Mouse (Mus musculus): Measurements from ENCODE around the gene Ndst2. TPM values are rescaled to one million over a fixed set of nuclear protein-coding genes. Genes with fewer than 3 reads are reported as not detected.

The Ndst2 gene
- polyA plus RNA-seq, 1 experiment from 2014 or later: 28.3 TPM

GRCm38 (mm10) chr14:20758768-20759435 lies 24.5 kb upstream of the Ndst2 start:
- WGBS: 81% methylated on average over 8 of the region's 8 CpGs
- peaks cover 98% of the 10 kb centered on the region for H3K36me3 ChIP-seq
- H3K4me1 ChIP-seq (replicated peaks): no peaks in the 10 kb centered on the region
- H3K27me3 ChIP-seq (ENCODE audit: insufficient read depth, poor library complexity, severe bottlenecking): no peaks in the 10 kb centered on the region
- no peak overlapping the region for H3K4me3 ChIP-seq
- no peaks in the 10 kb centered on the region for H3K9me3 ChIP-seq
- no peak for DNase-seq (ENCODE audit: low spot score)
- H3K27ac ChIP-seq: no peak overlapping the region

- 94% methylated on average over 22 of the region's 22 CpGs for WGBS
- no peaks in the 10 kb centered on the region for H3K4me1 ChIP-seq (replicated peaks)
- H3K27ac ChIP-seq: no peak overlapping the region
- H3K27me3 ChIP-seq (ENCODE audit: insufficient read depth, poor library complexity, severe bottlenecking): no peaks in the 10 kb centered on the region
- H3K4me3 ChIP-seq: no peak overlapping the region
- H3K36me3 ChIP-seq: peaks cover 94% of the 10 kb centered on the region
- DNase-seq (ENCODE audit: low spot score): no peak
- H3K9me3 ChIP-seq: no peaks in the 10 kb centered on the region
These were observed 23.1 kb upstream of the Ndst2 start for GRCm38 (mm10) chr14:20757370-20757907.

- Histone ChIP-seq H3K4me1 (replicated peaks) (no peaks in the 10 kb centered on the region), H3K4me3 (no peak overlapping the region), H3K36me3 (peaks cover 60% of the 10 kb centered on the region), H3K9me3 (no peaks in the 10 kb centered on the region), H3K27ac (no peak overlapping the region), H3K27me3 (ENCODE audit: insufficient read depth, poor library complexity, severe bottlenecking) (no peaks in the 10 kb centered on the region)
- DNase-seq (ENCODE audit: low spot score): no peak
- 86% methylated on average over 3 of the region's 3 CpGs for WGBS
These were observed 19.4 kb upstream of the Ndst2 start for GRCm38 (mm10) chr14:20753792-20754191.

GRCm38 (mm10) chr14:20750503-20750902 lies 16.1 kb upstream of the Ndst2 start:
- Histone ChIP-seq H3K9me3 (no peaks in the 10 kb centered on the region), H3K36me3 (peaks cover 48% of the 10 kb centered on the region), H3K27ac (no peak overlapping the region), H3K4me1 (replicated peaks) (no peaks in the 10 kb centered on the region), H3K27me3 (ENCODE audit: insufficient read depth, poor library complexity, severe bottlenecking) (no peaks in the 10 kb centered on the region), H3K4me3 (no peak overlapping the region)
- DNase-seq (ENCODE audit: low spot score): no peak
- 90% methylated on average over 5 of the region's 5 CpGs for WGBS

GRCm38 (mm10) chr14:20749494-20750051 lies 15.2 kb upstream of the Ndst2 start:
- H3K27ac ChIP-seq: no peak overlapping the region
- H3K27me3 ChIP-seq (ENCODE audit: insufficient read depth, poor library complexity, severe bottlenecking): no peaks in the 10 kb centered on the region
- H3K4me3 ChIP-seq: no peak overlapping the region
- WGBS: 86% methylated on average over 4 of the region's 4 CpGs
- no peak for DNase-seq (ENCODE audit: low spot score)
- no peaks in the 10 kb centered on the region for H3K4me1 ChIP-seq (replicated peaks)
- H3K9me3 ChIP-seq: no peaks in the 10 kb centered on the region
- H3K36me3 ChIP-seq: peaks cover 48% of the 10 kb centered on the region

- H3K36me3 ChIP-seq: peaks cover 50% of the 10 kb centered on the region
- H3K27me3 ChIP-seq (ENCODE audit: insufficient read depth, poor library complexity, severe bottlenecking): no peaks in the 10 kb centered on the region
- no peak overlapping the region for H3K4me3 ChIP-seq
- no peak overlapping the region for H3K27ac ChIP-seq
- 80% methylated on average over 4 of the region's 4 CpGs for WGBS
- H3K4me1 ChIP-seq (replicated peaks): no peaks in the 10 kb centered on the region
- H3K9me3 ChIP-seq: no peaks in the 10 kb centered on the region
- no peak for DNase-seq (ENCODE audit: low spot score)
These were observed 14.0 kb upstream of the Ndst2 start for GRCm38 (mm10) chr14:20748388-20748787.

- Histone ChIP-seq H3K36me3 (peaks cover 50% of the 10 kb centered on the region), H3K4me1 (replicated peaks) (no peaks in the 10 kb centered on the region), H3K27ac (no peak overlapping the region), H3K9me3 (no peaks in the 10 kb centered on the region), H3K27me3 (ENCODE audit: insufficient read depth, poor library complexity, severe bottlenecking) (no peaks in the 10 kb centered on the region), H3K4me3 (no peak overlapping the region)
- DNase-seq (ENCODE audit: low spot score): no peak
- 85% methylated on average over 3 of the region's 3 CpGs for WGBS
These were observed 12.6 kb upstream of the Ndst2 start for GRCm38 (mm10) chr14:20746935-20747334.

GRCm38 (mm10) chr14:20743614-20744013 lies 9.3 kb upstream of the Ndst2 start:
- no peak overlapping the region for H3K4me3 ChIP-seq
- H3K4me1 ChIP-seq (replicated peaks): peaks cover 12% of the 10 kb centered on the region
- no peak for DNase-seq (ENCODE audit: low spot score)
- no peaks in the 10 kb centered on the region for H3K9me3 ChIP-seq
- no peak overlapping the region for H3K27ac ChIP-seq
- H3K27me3 ChIP-seq (ENCODE audit: insufficient read depth, poor library complexity, severe bottlenecking): no peaks in the 10 kb centered on the region
- 87% methylated on average over 3 of the region's 3 CpGs for WGBS
- H3K36me3 ChIP-seq: peaks cover 80% of the 10 kb centered on the region

- no peak overlapping the region for H3K4me3 ChIP-seq
- 92% methylated on average over 9 of the region's 9 CpGs for WGBS
- no peaks in the 10 kb centered on the region for H3K9me3 ChIP-seq
- H3K27me3 ChIP-seq (ENCODE audit: insufficient read depth, poor library complexity, severe bottlenecking): no peaks in the 10 kb centered on the region
- H3K27ac ChIP-seq: peak overlapping the region; percentile 36; the same call in 1 of the 2 replicates
- peaks cover 87% of the 10 kb centered on the region for H3K36me3 ChIP-seq
- DNase-seq (ENCODE audit: low spot score): no peak
- H3K4me1 ChIP-seq (replicated peaks): peaks cover 14% of the 10 kb centered on the region
These were observed 6.9 kb upstream of the Ndst2 start for GRCm38 (mm10) chr14:20741301-20741700.

GRCm38 (mm10) chr14:20738511-20738910 lies 4.1 kb upstream of the Ndst2 start:
- Histone ChIP-seq H3K27ac (no peak overlapping the region), H3K36me3 (peaks cover 73% of the 10 kb centered on the region), H3K9me3 (no peaks in the 10 kb centered on the region), H3K4me1 (replicated peaks) (peaks cover 30% of the 10 kb centered on the region), H3K27me3 (ENCODE audit: insufficient read depth, poor library complexity, severe bottlenecking) (no peaks in the 10 kb centered on the region), H3K4me3 (no peak overlapping the region)
- no peak for DNase-seq (ENCODE audit: low spot score)
- 90% methylated on average over 8 of the region's 8 CpGs for WGBS

GRCm38 (mm10) chr14:20737306-20737705 lies 2.9 kb upstream of the Ndst2 start:
- Histone ChIP-seq H3K4me1 (replicated peaks) (peaks cover 39% of the 10 kb centered on the region), H3K4me3 (no peak overlapping the region), H3K27me3 (ENCODE audit: insufficient read depth, poor library complexity, severe bottlenecking) (no peaks in the 10 kb centered on the region), H3K36me3 (peaks cover 73% of the 10 kb centered on the region), H3K9me3 (no peaks in the 10 kb centered on the region), H3K27ac (no peak overlapping the region)
- WGBS: 44% methylated on average over 14 of the region's 14 CpGs
- DNase-seq (ENCODE audit: low spot score): peak; percentile 39

GRCm38 (mm10) chr14:20735892-20736390 lies 1.6 kb upstream of the Ndst2 start:
- H3K27me3 ChIP-seq (ENCODE audit: insufficient read depth, poor library complexity, severe bottlenecking): no peaks in the 10 kb centered on the region
- no peak for DNase-seq (ENCODE audit: low spot score)
- H3K36me3 ChIP-seq: peaks cover 74% of the 10 kb centered on the region
- WGBS: 91% methylated on average over 13 of the region's 13 CpGs
- no peak overlapping the region for H3K27ac ChIP-seq
- H3K4me3 ChIP-seq: no peak overlapping the region
- H3K9me3 ChIP-seq: no peaks in the 10 kb centered on the region
- H3K4me1 ChIP-seq (replicated peaks): peaks cover 33% of the 10 kb centered on the region

- Histone ChIP-seq H3K4me1 (replicated peaks) (peaks cover 29% of the 10 kb centered on the region), H3K27me3 (ENCODE audit: insufficient read depth, poor library complexity, severe bottlenecking) (no peaks in the 10 kb centered on the region), H3K27ac (peak overlapping the region; percentile 99; the same call in 1 of the 2 replicates), H3K36me3 (peaks cover 74% of the 10 kb centered on the region), H3K4me3 (no peak overlapping the region), H3K9me3 (no peaks in the 10 kb centered on the region)
- no peak for DNase-seq (ENCODE audit: low spot score)
- WGBS: 77% methylated on average over 2 of the region's 2 CpGs
These were observed 690 bp upstream of the Ndst2 start for GRCm38 (mm10) chr14:20735052-20735451.
